Mouse (Mus musculus): ENCODE data around the gene Mical2. TPM values are rescaled to one million over a fixed set of nuclear protein-coding genes. Genes with fewer than 3 reads are reported as not detected.

The Mical2 gene
- total RNA-seq, 4 experiments from 2014 or later = 370 to 442 (median 419) TPM

- DNase-seq (ENCODE audit: low spot score in 2 of 2) = no peak
Observed at GRCm38 (mm10) chr7:112313211-112313610, 87.6 kb downstream of the Mical2 start.

GRCm38 (mm10) chr7:112313670-112314069, 88.0 kb downstream of the Mical2 start:
- no peak for DNase-seq (ENCODE audit: low spot score in 2 of 2)

DNA sequence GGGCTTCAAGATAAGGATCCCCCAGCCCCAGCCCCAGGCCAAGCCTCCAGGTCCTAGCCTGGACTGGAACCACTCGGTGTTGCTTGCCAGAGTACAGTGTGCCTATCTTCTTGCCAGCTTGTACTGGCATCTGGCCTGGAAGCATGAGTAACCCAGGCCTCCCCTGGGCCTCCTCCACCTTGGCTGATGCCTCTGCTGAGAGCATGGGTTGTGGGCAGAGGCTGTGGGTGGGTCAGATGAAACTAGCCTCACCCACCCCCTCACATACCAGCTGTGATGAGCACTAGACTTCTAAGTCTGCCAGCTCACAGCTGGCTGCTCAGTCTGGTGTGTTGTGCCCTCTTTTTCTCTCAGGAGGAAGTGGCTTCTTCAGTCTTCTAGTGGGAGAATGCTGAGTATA, 90.6 kb downstream of the Mical2 start:
- DNase-seq (ENCODE audit: low spot score in 2 of 2) = peak in 1 of 2 experiments; percentile 94

DNA sequence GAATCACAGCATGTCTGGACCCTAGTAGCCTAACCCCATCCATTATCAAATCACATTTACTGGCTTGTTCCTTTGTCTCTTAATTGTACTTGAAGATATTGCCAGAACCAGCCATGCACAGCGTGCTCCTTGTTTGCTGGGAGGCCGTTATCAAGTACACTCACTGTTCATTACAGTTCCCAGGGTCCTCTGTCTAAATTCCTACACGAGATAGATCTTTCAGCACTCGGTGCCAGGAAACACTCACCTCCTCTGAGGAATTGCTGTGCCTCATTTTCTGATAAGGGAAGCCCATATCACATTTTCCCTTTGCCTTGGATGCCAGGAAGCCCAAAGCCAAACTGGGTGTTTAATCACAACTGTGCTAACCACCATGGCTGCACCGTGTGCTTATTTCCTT, 91.8 kb downstream of the Mical2 start:
- no peak for DNase-seq (ENCODE audit: low spot score in 2 of 2)

DNA sequence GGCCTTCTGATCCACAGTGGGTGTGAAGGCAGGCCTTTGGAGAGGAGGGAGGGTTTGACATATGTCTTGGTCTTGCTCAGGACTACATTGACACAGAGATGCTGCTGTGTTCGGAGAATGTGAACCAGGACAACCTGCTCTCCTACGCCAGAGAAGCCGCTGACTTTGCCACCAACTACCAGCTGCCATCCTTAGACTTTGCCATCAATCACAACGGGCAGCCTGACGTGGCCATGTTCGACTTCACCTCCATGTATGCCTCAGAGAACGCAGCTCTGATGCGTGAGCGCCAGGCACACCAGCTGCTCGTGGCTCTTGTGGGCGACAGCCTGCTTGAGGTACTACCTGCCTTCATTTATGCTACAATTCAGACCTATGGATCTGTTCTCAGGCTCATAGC, 92.7 kb downstream of the Mical2 start:
- DNase-seq (ENCODE audit: low spot score in 2 of 2) = no peak

- DNase-seq (ENCODE audit: low spot score in 2 of 2) = no peak
Observed at GRCm38 (mm10) chr7:112319419-112319818, 93.8 kb downstream of the Mical2 start.

DNA sequence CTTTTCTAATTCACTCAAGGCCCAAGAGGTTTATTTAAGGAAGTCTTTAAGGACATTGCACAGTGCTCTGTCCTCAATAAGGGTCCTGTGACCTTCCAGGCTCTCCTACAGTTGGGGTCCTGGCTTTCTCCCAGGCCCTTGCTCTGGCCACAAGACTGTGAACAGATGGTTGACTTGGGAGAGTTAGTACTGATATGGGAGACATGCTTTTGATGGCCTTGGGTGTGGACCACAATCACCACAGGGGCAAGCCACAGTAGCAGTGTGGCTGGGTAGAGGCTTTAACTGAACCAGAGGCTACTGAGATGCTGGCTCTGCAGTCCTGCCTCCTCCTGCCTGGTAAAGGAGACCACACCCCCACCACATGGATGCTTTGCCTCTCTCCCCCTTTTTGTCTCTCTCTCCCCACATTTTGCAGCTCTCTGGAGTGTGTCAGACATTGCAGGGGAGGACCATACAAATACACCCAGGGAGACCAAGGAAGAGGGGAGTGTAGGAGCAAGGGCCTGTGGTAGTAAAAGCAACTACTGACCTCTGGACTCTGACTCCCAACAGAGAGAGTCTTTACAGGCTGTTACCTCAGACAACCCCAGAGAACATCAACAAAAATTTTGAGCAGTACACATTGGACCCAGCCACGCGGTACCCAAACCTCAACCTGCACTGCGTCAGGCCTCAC, 94.5 kb downstream of the Mical2 start:
- no peak for DNase-seq (ENCODE audit: low spot score in 2 of 2)

DNA sequence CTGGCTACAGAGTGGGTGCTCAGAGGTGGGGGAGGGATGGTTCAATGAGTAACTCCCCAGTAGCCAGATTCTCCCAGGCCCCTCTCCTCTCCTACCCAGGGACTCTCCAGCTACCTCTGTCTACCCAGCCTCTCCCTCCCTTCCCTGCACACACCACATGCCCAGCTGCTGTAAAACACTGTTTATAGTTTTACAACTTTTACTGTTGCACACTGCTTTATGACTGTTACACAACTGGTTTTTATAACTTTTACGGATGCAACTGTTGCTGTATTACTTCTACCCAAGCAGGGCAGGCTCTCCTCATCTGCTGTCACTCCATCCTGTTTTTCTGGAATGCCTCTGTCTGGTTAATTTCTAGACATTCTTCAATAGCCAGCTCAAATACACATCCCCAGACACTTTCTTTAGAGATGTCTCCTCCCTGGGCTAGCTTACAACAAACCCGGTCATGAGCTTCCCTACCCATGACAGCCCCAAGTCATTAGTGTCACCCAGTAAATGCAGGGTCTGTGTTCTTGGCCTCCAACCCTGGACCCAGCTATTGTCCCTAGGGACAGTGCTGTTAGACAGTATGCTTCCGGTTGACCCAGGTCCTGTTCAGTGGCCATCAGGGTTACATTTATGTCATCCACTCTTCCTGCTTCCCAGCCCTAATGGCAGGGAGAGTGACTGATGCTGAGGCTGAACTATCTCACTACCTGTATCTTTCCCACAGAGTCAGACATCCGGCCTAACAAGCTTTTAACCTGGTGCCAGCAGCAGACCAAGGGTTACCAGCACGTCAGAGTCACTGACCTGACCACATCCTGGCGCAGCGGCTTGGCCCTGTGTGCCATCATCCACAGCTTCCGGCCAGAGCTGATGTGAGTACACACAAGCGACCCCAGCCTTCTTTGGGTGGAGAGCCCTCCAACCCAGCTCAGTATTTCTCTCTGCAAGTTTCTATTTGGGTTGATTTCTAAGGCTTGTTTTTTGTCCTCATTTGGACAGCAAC, 96.4 kb downstream of the Mical2 start:
- DNase-seq (ENCODE audit: low spot score in 2 of 2) = no peak

- DNase-seq (ENCODE audit: low spot score in 2 of 2) = no peak
Observed at GRCm38 (mm10) chr7:112324577-112324976, 98.9 kb downstream of the Mical2 start.

DNA sequence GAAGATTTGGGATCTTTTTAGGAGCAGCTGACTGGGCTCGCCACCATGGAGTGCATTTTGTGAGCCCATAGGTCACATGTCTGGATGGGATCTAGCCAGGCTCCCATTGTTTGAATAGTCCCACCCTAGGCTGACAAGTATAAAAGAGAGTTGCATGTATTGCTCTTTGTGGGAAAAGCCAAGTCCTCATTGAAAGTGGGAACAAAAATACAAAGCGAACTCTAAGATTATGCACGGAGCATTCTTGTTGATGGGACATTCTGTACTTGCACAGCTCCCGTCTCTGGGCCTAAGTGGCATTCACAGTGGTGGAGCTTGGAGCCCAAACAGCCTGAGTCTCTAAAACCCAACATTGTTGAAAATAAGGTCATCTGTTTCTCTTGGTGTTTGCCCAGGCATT, 101.2 kb downstream of the Mical2 start:
- DNase-seq (ENCODE audit: low spot score in 2 of 2) = peak in 1 of 2 experiments; percentile 58

DNA sequence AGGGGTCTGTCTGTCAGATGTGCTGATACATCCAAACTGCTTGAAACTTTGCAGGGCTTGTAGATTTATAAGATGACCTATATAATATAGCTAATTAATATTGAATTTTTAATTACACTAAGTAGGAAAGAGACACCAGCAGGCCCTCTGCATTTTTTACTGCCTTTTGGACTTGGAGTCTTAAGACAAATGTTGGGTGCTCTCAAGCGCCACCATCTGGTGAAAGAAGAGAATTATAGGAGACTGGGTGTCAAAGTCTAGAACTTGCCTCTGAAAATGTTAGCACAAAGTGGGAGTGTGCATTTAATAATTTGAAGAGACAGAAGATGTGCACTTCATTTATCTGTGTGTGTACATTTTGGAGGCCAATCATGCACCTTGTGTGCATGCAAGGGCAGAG, 103.3 kb downstream of the Mical2 start:
- no peak for DNase-seq (ENCODE audit: low spot score in 2 of 2)

DNA sequence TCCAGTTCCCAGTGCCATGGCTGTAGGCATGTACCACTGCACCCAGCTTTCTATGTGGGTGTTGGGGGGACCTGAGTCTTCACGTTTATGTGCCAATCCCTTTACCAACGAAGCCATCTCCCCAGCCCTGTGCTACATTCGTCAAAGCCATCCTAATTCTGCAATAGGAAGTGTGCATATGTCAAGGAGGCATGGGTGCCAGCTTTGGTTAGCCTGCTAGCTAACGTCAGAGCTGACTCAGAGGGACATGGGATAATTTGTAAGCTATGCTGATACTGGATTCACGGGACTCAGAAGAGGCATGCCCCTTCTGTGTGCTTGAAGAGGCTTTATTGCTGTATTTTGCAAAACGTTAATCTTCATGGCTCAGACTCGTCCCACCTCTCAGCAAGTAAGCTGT, 103.8 kb downstream of the Mical2 start:
- DNase-seq (ENCODE audit: low spot score in 2 of 2) = no peak

- no peak for DNase-seq (ENCODE audit: low spot score in 2 of 2)
Observed at GRCm38 (mm10) chr7:112330935-112331334, 105.3 kb downstream of the Mical2 start.

DNA sequence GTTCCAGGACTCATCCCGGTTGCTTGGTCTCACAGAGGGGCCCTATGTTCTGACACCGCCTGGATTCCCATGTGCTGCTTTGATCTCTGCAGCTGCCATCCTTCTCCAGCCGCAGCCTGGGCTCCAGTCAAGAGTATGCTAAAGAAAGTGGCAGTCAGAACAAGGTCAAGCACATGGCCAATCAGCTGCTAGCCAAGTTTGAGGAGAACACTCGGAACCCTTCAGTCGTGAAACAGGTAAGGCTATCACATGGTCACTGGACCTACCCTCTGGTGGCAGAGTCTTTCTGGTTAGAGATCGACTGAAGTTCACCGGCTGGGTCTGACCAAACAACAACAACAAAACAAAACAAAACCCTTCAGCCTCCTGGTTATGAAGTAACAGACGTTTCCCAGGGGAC, 106.1 kb downstream of the Mical2 start:
- DNase-seq (ENCODE audit: low spot score in 2 of 2) = no peak

- DNase-seq (ENCODE audit: low spot score in 2 of 2) = no peak
Observed at GRCm38 (mm10) chr7:112332426-112332825, 106.8 kb downstream of the Mical2 start.

GRCm38 (mm10) chr7:112333404-112333803, 107.7 kb downstream of the Mical2 start:
- DNase-seq (ENCODE audit: low spot score in 2 of 2) = no peak

DNA sequence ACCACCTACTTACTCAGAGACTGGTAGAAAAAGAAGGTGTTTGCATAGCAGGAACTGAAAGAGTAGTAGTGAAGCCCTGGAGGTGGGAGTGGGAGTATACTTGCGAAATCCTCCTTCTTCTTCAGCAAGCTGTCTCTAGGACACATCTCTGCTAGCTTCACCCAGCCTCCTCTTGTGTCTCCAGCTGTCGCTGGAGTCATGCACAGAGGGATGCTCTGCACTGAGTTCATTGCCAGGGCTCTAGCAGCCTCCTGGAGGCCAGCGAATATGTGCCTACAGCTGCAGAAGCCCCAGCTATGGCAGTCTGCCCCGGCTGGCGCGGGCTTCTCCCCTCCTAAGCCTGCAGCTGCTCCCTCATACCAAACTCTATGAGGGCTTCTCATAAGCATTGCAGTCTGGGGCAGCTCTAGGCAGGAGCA, 110.6 kb downstream of the Mical2 start:
- DNase-seq (ENCODE audit: low spot score in 2 of 2) = peak; percentile 51 to 89

- peak; percentile 47 to 84 for DNase-seq (ENCODE audit: low spot score in 2 of 2)
Observed at GRCm38 (mm10) chr7:112336769-112337168, 111.1 kb downstream of the Mical2 start.

- no peak for DNase-seq (ENCODE audit: low spot score in 2 of 2)
Observed at GRCm38 (mm10) chr7:112337736-112338135, 112.1 kb downstream of the Mical2 start.

DNA sequence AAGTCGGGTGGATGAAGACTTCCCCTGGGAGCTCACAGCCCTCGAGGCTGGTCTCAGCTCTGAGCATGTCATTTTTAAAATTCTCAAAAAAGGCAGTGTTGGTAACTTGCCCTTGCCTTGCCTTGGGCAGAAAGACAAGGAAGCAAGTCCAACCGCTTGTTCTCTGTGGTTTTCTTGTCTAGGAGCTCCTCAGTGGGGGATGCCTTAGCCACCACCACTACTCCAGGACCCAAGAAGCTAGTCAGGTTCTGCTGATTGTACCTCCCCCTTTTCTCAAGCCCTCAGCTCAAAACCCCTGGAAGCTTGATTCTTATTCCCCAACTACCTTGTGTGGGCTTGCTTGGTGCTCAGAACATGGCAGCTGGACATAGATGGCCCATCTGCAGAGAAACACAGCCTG, 115.4 kb downstream of the Mical2 start:
- DNase-seq (ENCODE audit: low spot score in 2 of 2) = no peak

GRCm38 (mm10) chr7:112345687-112346086, 120.0 kb downstream of the Mical2 start:
- no peak for DNase-seq (ENCODE audit: low spot score in 2 of 2)

DNA sequence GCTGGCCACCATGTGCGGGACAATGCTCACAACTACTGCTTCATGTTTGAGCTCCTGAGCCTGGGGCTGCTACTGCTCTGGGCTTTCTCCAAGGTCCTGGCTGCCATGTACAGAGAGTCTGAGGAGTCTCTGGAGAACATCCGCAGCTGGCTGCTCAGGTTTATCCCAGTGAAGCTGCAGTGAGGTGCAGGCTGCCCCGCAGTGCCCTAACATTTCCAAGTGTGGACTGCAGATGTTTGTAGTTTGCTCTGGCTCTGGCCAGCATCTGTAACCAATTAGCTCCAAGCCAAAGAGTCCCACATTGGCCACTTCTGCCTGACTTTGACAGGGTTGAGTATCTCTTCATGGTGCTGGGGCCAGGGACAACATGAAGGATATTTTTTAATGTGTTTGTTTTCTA, 125.9 kb downstream of the Mical2 start:
- DNase-seq (ENCODE audit: low spot score in 2 of 2) = no peak
